Mouse (Mus musculus) E14TG2a.4 (cell line): ENCODE results near the gene Kcnj9.

Experiments used
- CTCF ChIP-seq: conservative IDR thresholded peaks from 2 replicates; pipeline ENCODE4 v1.5.1; 2014; ENCODE audit warnings: low read length
- NANOG ChIP-seq: IDR thresholded peaks from 2 replicates; pipeline ENCODE4 v1.6.1; 2014; ENCODE audit warnings: borderline replicate concordance, low read length, mixed read lengths

DNA sequence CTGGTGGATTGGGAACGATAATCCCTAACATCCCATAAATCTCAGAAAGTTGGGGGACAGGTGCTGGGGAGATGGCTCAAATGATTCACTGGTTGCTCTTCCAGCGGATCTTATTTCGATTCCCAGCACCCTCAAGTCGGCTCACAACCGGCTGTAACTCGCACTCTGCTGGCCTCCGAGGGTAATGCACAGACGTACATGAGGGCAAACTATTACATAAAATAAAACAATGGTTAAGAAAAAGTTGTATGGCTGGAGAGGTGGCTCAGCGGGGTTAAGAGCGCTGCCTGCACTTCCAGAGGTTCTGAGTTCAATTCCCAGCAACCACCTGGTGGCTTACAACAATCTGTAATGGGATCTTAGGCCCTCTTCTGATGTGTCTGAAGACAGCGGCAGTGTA lies 2.4 kb downstream of the Kcnj9 start:
- peak; percentile 29 for TF ChIP-seq CTCF
- no peak for TF ChIP-seq NANOG
